Mouse (Mus musculus) ES-Bruce4 (cell line): ENCODE data around the gene Tbx18.

Source experiments
- CTCF ChIP-seq: IDR thresholded peaks from one replicate; pipeline ENCODE4 v1.8.1; 2011; ENCODE audit warnings: low read depth, low read length
- POLR2A ChIP-seq: IDR thresholded peaks from one replicate; pipeline ENCODE4 v1.8.1; 2011; ENCODE audit warnings: low read length; ENCODE audit not compliant: insufficient read depth

DNA sequence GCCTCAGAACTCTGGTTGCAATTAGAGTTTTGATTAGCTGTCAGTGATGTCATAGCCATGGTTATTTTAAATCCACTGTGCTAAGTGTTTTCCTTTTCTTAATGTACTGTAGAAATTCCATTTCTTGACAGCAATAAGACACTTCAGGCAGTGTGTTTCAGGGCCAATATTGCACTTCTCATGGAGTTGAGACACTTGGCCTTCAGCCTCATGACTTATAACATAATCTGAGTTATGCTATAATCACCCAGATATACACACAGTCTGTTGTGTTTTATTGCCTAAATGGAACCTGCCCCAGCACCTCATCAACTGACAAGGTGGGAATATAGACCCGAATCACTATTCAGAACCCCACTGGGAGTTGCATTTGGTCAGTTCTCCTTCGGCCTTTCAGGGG, 42.9 kb upstream of the Tbx18 start:
- TF ChIP-seq POLR2A (no peak), CTCF (no peak)
